Mouse (Mus musculus) urinary bladder, adult 18-20 months (tissue): ENCODE data around the gene Tsen34.
"Not testable (repeated sequence)": the region's sequence is repeated elsewhere in the genome, so short reads cannot be mapped to it uniquely, and the experiment has no call there.

Experiments used
- DNase-seq, 2 experiments: peaks; one replicate each; pipeline ENCODE4 v3.0.0; 2022; ENCODE audit warnings: low spot score in 2 of 2, mixed read lengths in 2 of 2

Tsen34 gene

GRCm38 (mm10) chr7:3720268-3720667, 27.6 kb downstream of the Tsen34 start, which contains the start of gene Pirb:
Gene Pirb, minus strand, starts transcription at chr7:3720391.
- DNase-seq = not testable (repeated sequence)

- DNase-seq = not testable (repeated sequence)
Observed at GRCm38 (mm10) chr7:3725459-3725858, 32.8 kb downstream of the Tsen34 start.

GRCm38 (mm10) chr7:3732675-3733074, 40.0 kb downstream of the Tsen34 start:
- not testable (repeated sequence) for DNase-seq
